Mouse (Mus musculus) intestine, embryonic 16.5 days (tissue): ENCODE results near the gene Rassf8. TPM values are rescaled to one million over a fixed set of nuclear protein-coding genes. Genes with fewer than 3 reads are reported as not detected.

Experiments used
- ATAC-seq: fragments of 200-750 bp; cut with Nextera tagmentation; 2 replicates; pipeline ENCODE4 v1.8.0; 2017; ENCODE audit warnings: moderate TSS enrichment, moderate library complexity
- H3K27ac ChIP-seq: fragments of 300-500 bp; sonication (generic); 2 replicates; pipeline ENCODE4 v1.5.1; 2014; ENCODE audit warnings: mild to moderate bottlenecking, low read length
- H3K27me3 ChIP-seq: fragments of 300-500 bp; sonication (generic); replicated peaks from 2 replicates; pipeline ENCODE4 v1.6.1; 2014; ENCODE audit warnings: low read length, control low read depth, mixed read lengths; ENCODE audit not compliant: control insufficient read depth, insufficient read depth
- H3K36me3 ChIP-seq: fragments of 300-500 bp; sonication (generic); 2 replicates; pipeline ENCODE4 v1.6.1; 2014; ENCODE audit warnings: low read length, control low read depth; ENCODE audit not compliant: control insufficient read depth, insufficient read depth
- H3K4me1 ChIP-seq: fragments of 300-500 bp; sonication (generic); 2 replicates; pipeline ENCODE4 v1.6.1; 2014; ENCODE audit warnings: low read length, control low read depth, mixed read lengths; ENCODE audit not compliant: control insufficient read depth, insufficient read depth
- H3K4me2 ChIP-seq: fragments of 300-500 bp; sonication (generic); 2 replicates; pipeline ENCODE4 v1.6.1; 2014; ENCODE audit warnings: low read depth, low read length, control low read depth
- H3K4me3 ChIP-seq: fragments of 300-500 bp; sonication (generic); 2 replicates; pipeline ENCODE4 v1.5.1; 2014; ENCODE audit warnings: mild to moderate bottlenecking, low read length
- H3K9ac ChIP-seq: fragments of 300-500 bp; sonication (generic); 2 replicates; pipeline ENCODE4 v1.6.1; 2014; ENCODE audit warnings: low read depth, low read length
- H3K9me3 ChIP-seq: fragments of 300-500 bp; sonication (generic); 2 replicates; pipeline ENCODE4 v1.6.1; 2016; ENCODE audit warnings: low read length, control low read depth; ENCODE audit not compliant: control insufficient read depth
- WGBS: fragments of 180-500 bp; shearing (Covaris S2); extraction: QIAGEN DNeasy Blood & Tissue Kit; methylation state at CpG from one replicate; pipeline ENCODE4 v1.1.7; 2014; 5-methylcytosine and 5-hydroxymethylcytosine counted together
- polyA plus RNA-seq: library from polyadenylated mRNA; unstranded; fragments of >200 nt; fragmentation: Nextera tagmentation; extraction: Ambion mirVana; gene quantifications from 2 replicates; pipeline ENCODE4 v1.2.1, GENCODE M21; 2015

Rassf8 gene
- polyA plus RNA-seq, 1 experiment from 2014 or later, result 3.1 TPM

DNA sequence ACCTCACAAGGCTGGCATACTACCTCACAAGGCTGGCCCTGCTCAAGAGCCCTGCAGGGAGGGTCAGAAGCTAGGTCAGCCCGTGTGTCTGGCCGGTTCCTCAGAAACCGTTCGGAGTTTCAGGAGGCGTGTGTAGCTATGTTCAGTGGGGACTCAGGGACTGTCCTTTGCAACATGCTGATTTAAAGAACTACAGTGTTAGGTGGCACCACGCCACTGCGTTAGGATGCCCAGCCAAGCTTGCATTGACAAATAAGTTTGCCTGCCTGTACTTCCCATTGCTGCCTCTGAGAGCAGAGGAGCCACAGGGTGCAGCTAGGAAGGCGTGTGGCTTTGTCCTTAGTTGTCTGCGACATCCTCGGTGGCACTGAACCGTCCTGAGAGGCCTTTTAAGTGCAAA lies 23.3 kb downstream of the Rassf8 start:
- H3K4me1 ChIP-seq, result peaks cover 19% of the 10 kb centered on the region
- ATAC-seq, result no peak

GRCm38 (mm10) chr6:145770272-145771000 lies 23.9 kb downstream of the Rassf8 start:
- Histone ChIP-seq H3K4me1 (peaks cover 19% of the 10 kb centered on the region), H3K9ac (no peak overlapping the region), H3K27ac (no peak overlapping the region), H3K36me3 (no peaks in the 10 kb centered on the region), H3K4me3 (no peak overlapping the region), H3K9me3 (no peaks in the 10 kb centered on the region), H3K27me3 (no peaks in the 10 kb centered on the region), H3K4me2 (no peak overlapping the region)
- ATAC-seq, result peak; percentile 52; the same call in 1 of the 2 replicates
- WGBS, result 48% methylated on average over 18 of the region's 18 CpGs

More for the DNA sequence above, 23.3 kb downstream of the Rassf8 start:
- H3K9me3 ChIP-seq, result no peaks in the 10 kb centered on the region
- no peak overlapping the region for H3K27ac ChIP-seq
- H3K36me3 ChIP-seq, result no peaks in the 10 kb centered on the region
- H3K27me3 ChIP-seq, result no peaks in the 10 kb centered on the region
- H3K4me2 ChIP-seq, result no peak overlapping the region
- no peak overlapping the region for H3K4me3 ChIP-seq
- no peak overlapping the region for H3K9ac ChIP-seq
- WGBS, result 76% methylated on average over 11 of the region's 11 CpGs

DNA sequence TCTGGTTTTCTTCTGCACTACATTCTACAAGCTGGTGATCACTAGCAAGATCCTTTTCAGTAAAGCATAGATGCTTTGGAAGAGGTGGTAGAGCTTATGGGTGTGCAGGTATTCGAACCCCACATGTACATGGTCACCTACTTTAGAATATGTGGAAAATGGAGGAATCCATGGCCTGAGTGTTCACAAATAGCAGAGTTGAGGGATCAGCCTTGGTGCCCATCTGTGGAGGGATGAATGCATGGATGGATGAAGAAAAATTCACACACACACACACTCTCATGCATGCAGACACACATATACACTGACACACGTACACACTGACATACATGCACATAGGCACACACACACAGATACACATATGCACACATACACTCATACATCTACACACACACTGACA lies 27.9 kb downstream of the Rassf8 start:
- 95% methylated on average over 2 of the region's 2 CpGs for WGBS
- no peaks in the 10 kb centered on the region for H3K36me3 ChIP-seq
- no peak overlapping the region for H3K9ac ChIP-seq
- no peak overlapping the region for H3K4me3 ChIP-seq
- no peaks in the 10 kb centered on the region for H3K9me3 ChIP-seq
- no peak for ATAC-seq
- no peak overlapping the region for H3K4me2 ChIP-seq
- no peak overlapping the region for H3K27ac ChIP-seq
- H3K27me3 ChIP-seq, result no peaks in the 10 kb centered on the region
- peaks cover 13% of the 10 kb centered on the region for H3K4me1 ChIP-seq

DNA sequence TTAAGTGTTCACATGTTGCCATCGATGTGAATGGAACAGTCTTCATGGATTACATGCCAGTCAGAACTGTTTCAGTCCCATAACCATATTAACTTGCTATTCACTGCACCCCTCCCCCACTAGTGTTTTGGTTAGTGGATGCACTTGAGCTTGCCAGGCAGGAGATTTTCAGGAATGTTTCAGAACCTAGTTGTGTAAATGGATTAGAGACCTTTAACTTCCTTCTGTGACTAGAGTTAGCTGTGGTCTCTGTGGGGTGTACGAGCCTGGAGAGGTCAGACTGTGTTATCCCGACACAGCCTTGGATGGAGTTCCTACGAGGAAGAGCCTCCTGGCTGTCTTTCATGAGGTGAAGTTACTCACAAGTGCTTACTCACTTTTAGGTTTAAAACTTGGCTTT lies 29.7 kb downstream of the Rassf8 start:
- Histone ChIP-seq H3K9ac (no peak overlapping the region), H3K4me2 (no peak overlapping the region), H3K9me3 (no peaks in the 10 kb centered on the region), H3K4me1 (peaks cover 4% of the 10 kb centered on the region), H3K27ac (no peak overlapping the region), H3K27me3 (no peaks in the 10 kb centered on the region), H3K36me3 (no peaks in the 10 kb centered on the region), H3K4me3 (no peak overlapping the region)
- ATAC-seq, result no peak
- 84% methylated on average over 4 of the region's 4 CpGs for WGBS

GRCm38 (mm10) chr6:145779383-145779782 lies 32.8 kb downstream of the Rassf8 start:
- peak; percentile 98 for ATAC-seq
- peaks cover 4% of the 10 kb centered on the region for H3K4me1 ChIP-seq
- no peaks in the 10 kb centered on the region for H3K36me3 ChIP-seq
- no peak overlapping the region for H3K27ac ChIP-seq
- no peak overlapping the region for H3K4me2 ChIP-seq
- H3K27me3 ChIP-seq, result no peaks in the 10 kb centered on the region
- H3K9me3 ChIP-seq, result no peaks in the 10 kb centered on the region
- 21% methylated on average over 6 of the region's 6 CpGs for WGBS
- no peak overlapping the region for H3K9ac ChIP-seq
- H3K4me3 ChIP-seq, result no peak overlapping the region

- ATAC-seq, result peak; percentile 71
- Histone ChIP-seq H3K27ac (no peak overlapping the region), H3K4me1 (peaks cover 4% of the 10 kb centered on the region), H3K27me3 (no peaks in the 10 kb centered on the region), H3K4me2 (no peak overlapping the region), H3K9me3 (no peaks in the 10 kb centered on the region), H3K9ac (no peak overlapping the region), H3K4me3 (no peak overlapping the region), H3K36me3 (no peaks in the 10 kb centered on the region)
- WGBS, result 54% methylated on average over 8 of the region's 8 CpGs
These were observed 33.7 kb downstream of the Rassf8 start for GRCm38 (mm10) chr6:145780180-145780802.

DNA sequence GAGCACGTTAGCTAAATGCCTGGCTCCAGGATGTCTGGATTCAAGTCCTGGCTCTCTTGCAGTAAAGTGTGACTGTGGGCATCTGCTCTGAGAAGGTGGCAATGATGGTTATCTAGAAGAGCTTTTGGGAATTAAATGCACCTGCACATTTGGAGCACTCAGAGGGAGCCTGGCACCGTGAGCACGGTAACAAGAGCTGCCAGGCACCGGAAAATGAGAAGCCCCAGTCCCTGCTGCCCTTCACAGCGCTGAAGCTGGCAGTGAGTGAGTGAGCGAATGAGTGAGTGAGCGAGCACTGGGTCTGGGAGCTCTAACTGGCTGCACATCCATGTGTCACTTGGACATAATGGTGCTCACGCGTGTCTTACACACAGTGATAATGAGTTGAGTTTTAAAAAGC lies 34.7 kb downstream of the Rassf8 start:
- Histone ChIP-seq H3K4me1 (peaks cover 4% of the 10 kb centered on the region), H3K27me3 (no peaks in the 10 kb centered on the region), H3K4me2 (no peak overlapping the region), H3K9ac (no peak overlapping the region), H3K4me3 (no peak overlapping the region), H3K36me3 (no peaks in the 10 kb centered on the region), H3K27ac (no peak overlapping the region), H3K9me3 (no peaks in the 10 kb centered on the region)
- WGBS, result 86% methylated on average over 9 of the region's 9 CpGs
- no peak for ATAC-seq

- H3K4me1 ChIP-seq, result peaks cover 4% of the 10 kb centered on the region
- H3K27ac ChIP-seq, result no peak overlapping the region
- no peak for ATAC-seq
- no peaks in the 10 kb centered on the region for H3K9me3 ChIP-seq
- H3K9ac ChIP-seq, result no peak overlapping the region
- no peak overlapping the region for H3K4me3 ChIP-seq
- H3K27me3 ChIP-seq, result no peaks in the 10 kb centered on the region
- 73% methylated on average over 2 of the region's 2 CpGs for WGBS
- no peak overlapping the region for H3K4me2 ChIP-seq
- H3K36me3 ChIP-seq, result no peaks in the 10 kb centered on the region
These were observed 35.4 kb downstream of the Rassf8 start for GRCm38 (mm10) chr6:145781966-145782365.

GRCm38 (mm10) chr6:145787311-145787710 lies 40.8 kb downstream of the Rassf8 start:
- no peak for ATAC-seq
- Histone ChIP-seq H3K9me3 (no peaks in the 10 kb centered on the region), H3K4me3 (no peak overlapping the region), H3K27me3 (no peaks in the 10 kb centered on the region), H3K4me1 (peaks cover 3% of the 10 kb centered on the region; the same call in 1 of the 2 replicates), H3K9ac (no peak overlapping the region), H3K36me3 (no peaks in the 10 kb centered on the region), H3K27ac (no peak overlapping the region), H3K4me2 (no peak overlapping the region)
- WGBS, result 93% methylated on average over 2 of the region's 2 CpGs
